Comparison of ENCODE assay signal across 15 mouse cellular contexts in the genomic region with DNA sequence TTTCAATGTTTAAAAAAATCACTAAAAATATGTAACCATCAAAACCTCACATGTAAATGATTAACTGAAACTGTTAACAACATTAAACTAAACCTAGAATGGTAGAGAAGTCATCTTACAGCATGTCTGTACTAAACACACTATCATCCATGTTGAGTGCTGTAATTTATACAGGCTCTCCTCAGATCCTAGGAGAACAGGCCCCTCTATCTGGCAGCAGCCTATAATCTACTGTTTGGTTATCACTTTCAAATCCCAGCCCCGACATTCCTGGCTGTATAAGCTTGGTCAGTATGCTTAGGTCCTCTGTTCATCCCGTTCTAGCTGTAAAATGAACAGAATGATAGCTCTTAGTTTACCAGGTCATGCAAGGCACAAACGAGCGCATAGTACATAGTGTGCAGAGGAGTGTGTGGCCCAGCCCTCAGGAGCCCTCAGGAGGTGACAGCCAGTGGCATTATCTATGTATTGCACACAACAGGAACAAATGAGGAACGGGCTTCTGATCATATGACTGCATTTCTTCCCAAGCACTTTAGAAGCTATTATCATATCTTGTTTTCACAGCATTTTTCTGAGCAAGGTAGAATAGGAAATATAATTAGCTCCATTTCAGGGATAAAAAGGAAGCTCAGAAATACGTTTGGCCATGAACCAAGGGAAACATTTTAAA. TPM values are rescaled to one million over a fixed set of nuclear protein-coding genes. Genes with fewer than 3 reads are reported as not detected.
DNase-seq lines count a peak whose midpoint lies in the region; ATAC-seq and TF ChIP-seq lines count a peak whose summit lies in the region.
"Had no signal": no experiment of that assay in that cellular context is flagged by ENCODE, and none has a peak within 500 bp of the region (broad histone marks: within the 10 kb centered on the region; RNA-seq: fewer than 3 reads in every experiment).

No protein-coding gene starts in this region.

- no peak for TF ChIP-seq CTCF in stomach, postnatal 0 days (IDR thresholded peaks at IDR 0.05; ENCODE audit: low read depth)
- no peak for TF ChIP-seq CTCF in cerebellum, adult 2 months (IDR thresholded peaks at IDR 0.05; ENCODE audit: borderline replicate concordance, insufficient read depth, low read depth, low read length)

- peak; percentile 53; the same call in 1 of the 2 replicates for ATAC-seq in stomach, embryonic 15.5 days (ENCODE audit: insufficient read depth, low FRiP score, low read depth)
- ATAC-seq in stomach, postnatal 0 days (ENCODE audit: low FRiP score, low TSS enrichment), result no peak
- peak; percentile 99 for ATAC-seq in liver, embryonic 11.5 days (replicated peaks; ENCODE audit: low FRiP score)
- ATAC-seq: lung, postnatal 0 days had no signal

- H3K9me3 ChIP-seq in heart, embryonic 10.5 days, result no peaks in the 10 kb centered on the region
- H3K9me3 ChIP-seq in stomach, embryonic 15.5 days, result no peaks in the 10 kb centered on the region
- H3K9me3 ChIP-seq in stomach, postnatal 0 days (ENCODE audit: control insufficient read depth, low read length), result no peaks in the 10 kb centered on the region
- H3K9me3 ChIP-seq in liver, embryonic 11.5 days (ENCODE audit: control insufficient read depth, low read length), result no peaks in the 10 kb centered on the region
- H3K9me3 ChIP-seq: hindbrain, embryonic 12.5 days; limb, embryonic 12.5 days; midbrain, embryonic 12.5 days had no signal

- H3K4me2 ChIP-seq in stomach, embryonic 15.5 days, result no peak overlapping the region
- no peak overlapping the region for H3K4me2 ChIP-seq in stomach, postnatal 0 days (replicated peaks; ENCODE audit: low read depth)
- peak overlapping the region; percentile 36 for H3K4me2 ChIP-seq in liver, embryonic 11.5 days
- H3K4me2 ChIP-seq: hindbrain, embryonic 12.5 days; limb, embryonic 12.5 days; midbrain, embryonic 12.5 days had no signal

- TF ChIP-seq EP300 in stomach, postnatal 0 days (optimal IDR thresholded peaks at IDR 0.05), result no peak

- H3K27ac ChIP-seq in heart, embryonic 10.5 days, result no peak overlapping the region
- no peak overlapping the region for H3K27ac ChIP-seq in stomach, embryonic 15.5 days
- H3K27ac ChIP-seq in stomach, postnatal 0 days (replicated peaks), result no peak overlapping the region
- H3K27ac ChIP-seq in liver, embryonic 11.5 days (ENCODE audit: low read depth, low read length), result 0 out of 2 replicates have a peak overlapping the region, but pooled peaks have one; percentile 28
- H3K27ac ChIP-seq in cerebellum, adult 2 months (ENCODE audit: insufficient read depth, low read length), result no peak overlapping the region
- H3K27ac ChIP-seq: hindbrain, embryonic 12.5 days; left cerebral cortex, adult 2 months; limb, embryonic 12.5 days; midbrain, embryonic 12.5 days had no signal

- TF ChIP-seq POLR2A in cerebellum, adult 2 months (IDR thresholded peaks at IDR 0.05; ENCODE audit: borderline replicate concordance, insufficient read depth, low read length), result no peak

- WGBS in heart, embryonic 10.5 days, result 52% methylated on average over 6 of the region's 6 CpGs
- 77% methylated on average over 6 of the region's 6 CpGs for whole genome bisulfite sequencing in stomach, embryonic 15.5 days
- 80% methylated on average over 6 of the region's 6 CpGs for WGBS in stomach, postnatal 0 days
- WGBS in liver, embryonic 11.5 days, result 50% methylated on average over 6 of the region's 6 CpGs
- WGBS in cerebellum, adult 2 months, result 88% methylated on average over 6 of the region's 6 CpGs

- DNase-seq in heart, adult 11 months, result peak; percentile 80
- no peak for DNase-seq in heart, embryonic 10.5 days (ENCODE audit: low spot score)
- no peak for DNase-seq in stomach, postnatal 0 days (ENCODE audit: low spot score)
- DNase-seq in liver, embryonic 11.5 days (ENCODE audit: low spot score), result no peak
- no peak for DNase-seq in cerebellum, adult 2 months
- DNase-seq in right cerebral cortex, postnatal 36 days (ENCODE audit: low spot score in 2 of 2), result no peak
- no peak for DNase-seq in layer of hippocampus, postnatal 36 days
- DNase-seq: cerebellum, adult 9-11 months; kidney, adult 2 months had no signal

- H3K4me3 ChIP-seq in heart, embryonic 10.5 days, result no peak overlapping the region
- H3K4me3 ChIP-seq in stomach, embryonic 15.5 days (replicated peaks), result no peak overlapping the region
- no peak overlapping the region for H3K4me3 ChIP-seq in stomach, postnatal 0 days (ENCODE audit: low read depth, low read length)
- no peak overlapping the region for H3K4me3 ChIP-seq in liver, embryonic 11.5 days (ENCODE audit: low read depth, low read length)
- no peak overlapping the region for H3K4me3 ChIP-seq in cerebellum, adult 2 months (replicated peaks; ENCODE audit: insufficient read depth, low read depth, low read length)
- H3K4me3 ChIP-seq: hindbrain, embryonic 12.5 days; left cerebral cortex, adult 2 months; limb, embryonic 12.5 days; midbrain, embryonic 12.5 days had no signal

- no peak overlapping the region for H3K9ac ChIP-seq in stomach, embryonic 15.5 days
- no peak overlapping the region for H3K9ac ChIP-seq in stomach, postnatal 0 days (ENCODE audit: low read length)
- H3K9ac ChIP-seq in liver, embryonic 11.5 days (ENCODE audit: low read depth, low read length), result no peak overlapping the region
- H3K9ac ChIP-seq: hindbrain, embryonic 12.5 days; limb, embryonic 12.5 days; midbrain, embryonic 12.5 days had no signal

- H3K27me3 ChIP-seq in heart, embryonic 10.5 days (ENCODE audit: insufficient read depth, poor library complexity, severe bottlenecking), result no peaks in the 10 kb centered on the region
- H3K27me3 ChIP-seq in stomach, embryonic 15.5 days (replicated peaks), result no peaks in the 10 kb centered on the region
- no peaks in the 10 kb centered on the region for H3K27me3 ChIP-seq in stomach, postnatal 0 days (ENCODE audit: control insufficient read depth, insufficient read depth, low read length)
- H3K27me3 ChIP-seq in liver, embryonic 11.5 days (replicated peaks; ENCODE audit: control insufficient read depth, insufficient read depth, low read length), result no peaks in the 10 kb centered on the region
- no peaks in the 10 kb centered on the region for H3K27me3 ChIP-seq in cerebellum, adult 2 months (ENCODE audit: control insufficient read depth, insufficient read depth, low read length)
- H3K27me3 ChIP-seq: hindbrain, embryonic 12.5 days; limb, embryonic 12.5 days; midbrain, embryonic 12.5 days had no signal

- peaks cover 5% of the 10 kb centered on the region; the same call in 1 of the 2 replicates for H3K4me1 ChIP-seq in heart, embryonic 10.5 days
- H3K4me1 ChIP-seq in stomach, embryonic 15.5 days, result no peaks in the 10 kb centered on the region
- no peaks in the 10 kb centered on the region for H3K4me1 ChIP-seq in stomach, postnatal 0 days (replicated peaks; ENCODE audit: control insufficient read depth, insufficient read depth)
- H3K4me1 ChIP-seq in liver, embryonic 11.5 days (replicated peaks; ENCODE audit: control insufficient read depth, insufficient read depth, low read length), result no peaks in the 10 kb centered on the region
- H3K4me1 ChIP-seq in cerebellum, adult 2 months (ENCODE audit: control insufficient read depth, insufficient read depth, low read length), result peaks cover under 1% of the 10 kb centered on the region
- H3K4me1 ChIP-seq: hindbrain, embryonic 12.5 days; midbrain, embryonic 12.5 days had no signal

- peaks cover 11% of the 10 kb centered on the region; the same call in 1 of the 2 replicates for H3K36me3 ChIP-seq in heart, embryonic 10.5 days
- peaks cover 4% of the 10 kb centered on the region; the same call in 1 of the 2 replicates for H3K36me3 ChIP-seq in stomach, embryonic 15.5 days
- peaks cover 4% of the 10 kb centered on the region; the same call in 1 of the 2 replicates for H3K36me3 ChIP-seq in stomach, postnatal 0 days (ENCODE audit: control insufficient read depth, insufficient read depth, low read length)
- no peaks in the 10 kb centered on the region for H3K36me3 ChIP-seq in liver, embryonic 11.5 days (ENCODE audit: control insufficient read depth, insufficient read depth, low read length)

RNA-seq across cellular contexts. Expression of gene Zmynd11, which starts 51.5 kb away (rescaled TPM):
- polyA plus RNA-seq in heart, embryonic 10.5 days (2016; fragmentation: Nextera tagmentation; extraction: Ambion mirVana), result 88.2 and 98.4 TPM in 2 replicates
- polyA plus RNA-seq in stomach, embryonic 15.5 days (2015; fragmentation: Nextera tagmentation; extraction: Ambion mirVana), result 97.5 and 104 TPM in 2 replicates
- 47.0 and 47.7 TPM in 2 replicates for polyA plus RNA-seq in stomach, postnatal 0 days (2015; fragmentation: Nextera tagmentation; extraction: Ambion mirVana)
- polyA plus RNA-seq in liver, embryonic 11.5 days (2014; fragmentation: Nextera tagmentation; extraction: Ambion mirVana), result 66.0 and 69.8 TPM in 2 replicates
- polyA plus RNA-seq in cerebellum, adult 2 months (2012; rRNA removed), result 288 and 292 TPM in 2 replicates
- 100 to 1,000 TPM; 277 to 302 TPM for total RNA-seq in layer of hippocampus, postnatal 36 days (2021)
